Mouse (Mus musculus): ENCODE results near the gene Fam111a. TPM values are rescaled to one million over a fixed set of nuclear protein-coding genes. Genes with fewer than 3 reads are reported as not detected.

Gene Fam111a
- total RNA-seq, 2 experiments from 2014 or later = 1.5 to 2.2 TPM

- intact Hi-C loops (cut with DNase I) = loop anchor here (1.0 to 5.0 kb wide), 5 partner anchors 74 to 1301 kb away; partner anchors contain the start of genes Lpxn, Olfr1499 and Zfp91
- Histone ChIP-seq H3K27ac (peak overlapping the region; percentile 63), H3K4me3 (peak overlapping the region; percentile 67)
- DNase-seq (ENCODE audit: extremely low spot score in 1 of 2, low spot score in 2 of 2) = peak; percentile 57 to 60
- TF ChIP-seq CTCF (IDR thresholded peaks at IDR 0.05) = peak; percentile 77
These were observed 27.6 kb upstream of the Fam111a start for GRCm38 (mm10) chr19:12517671-12518540.

- TF ChIP-seq CTCF (IDR thresholded peaks at IDR 0.05) = no peak
- Histone ChIP-seq H3K27ac (no peak overlapping the region; the same call in 1 of the 2 replicates), H3K4me3 (peak overlapping the region; percentile 67)
- no peak for DNase-seq (ENCODE audit: extremely low spot score in 1 of 2, low spot score in 2 of 2)
- intact Hi-C loops (cut with DNase I) = loop anchor here (1.0 to 5.0 kb wide), 5 partner anchors 74 to 1300 kb away; partner anchors contain the start of genes Lpxn, Olfr1499 and Zfp91
These were observed 27.0 kb upstream of the Fam111a start for GRCm38 (mm10) chr19:12518541-12518890.

GRCm38 (mm10) chr19:12523377-12523776 lies 22.2 kb upstream of the Fam111a start:
- DNase-seq (ENCODE audit: extremely low spot score in 1 of 2, low spot score in 2 of 2) = no peak
- intact Hi-C loops (cut with DNase I) = no loop called here
- H3K27ac ChIP-seq = no peak overlapping the region
- H3K4me3 ChIP-seq = no peak overlapping the region
- TF ChIP-seq CTCF (IDR thresholded peaks at IDR 0.05) = no peak

GRCm38 (mm10) chr19:12537168-12537567 lies 8.4 kb upstream of the Fam111a start:
- H3K4me3 ChIP-seq = no peak overlapping the region
- no peak for DNase-seq (ENCODE audit: extremely low spot score in 1 of 2, low spot score in 2 of 2)
- no peak overlapping the region for H3K27ac ChIP-seq
- intact Hi-C loops (cut with DNase I) = no loop called here
- TF ChIP-seq CTCF (IDR thresholded peaks at IDR 0.05) = no peak

- DNase-seq (ENCODE audit: extremely low spot score in 1 of 2, low spot score in 2 of 2) = no peak
- Histone ChIP-seq H3K27ac (no peak overlapping the region), H3K4me3 (no peak overlapping the region)
- no peak for TF ChIP-seq CTCF (IDR thresholded peaks at IDR 0.05)
- intact Hi-C loops (cut with DNase I) = no loop called here
These were observed 5.6 kb upstream of the Fam111a start for GRCm38 (mm10) chr19:12539975-12540374.

GRCm38 (mm10) chr19:12540727-12541126 lies 4.8 kb upstream of the Fam111a start:
- DNase-seq (ENCODE audit: extremely low spot score in 1 of 2, low spot score in 2 of 2) = no peak
- Histone ChIP-seq H3K4me3 (no peak overlapping the region), H3K27ac (no peak overlapping the region)
- intact Hi-C loops (cut with DNase I) = no loop called here
- no peak for TF ChIP-seq CTCF (IDR thresholded peaks at IDR 0.05)

GRCm38 (mm10) chr19:12541644-12542043 lies 3.9 kb upstream of the Fam111a start:
- intact Hi-C loops (cut with DNase I) = no loop called here
- TF ChIP-seq CTCF (IDR thresholded peaks at IDR 0.05) = no peak
- no peak overlapping the region for H3K4me3 ChIP-seq
- no peak for DNase-seq (ENCODE audit: extremely low spot score in 1 of 2, low spot score in 2 of 2)
- no peak overlapping the region for H3K27ac ChIP-seq

- TF ChIP-seq CTCF (IDR thresholded peaks at IDR 0.05) = peak; percentile 37
- no peak overlapping the region for H3K4me3 ChIP-seq
- no peak for DNase-seq (ENCODE audit: extremely low spot score in 1 of 2, low spot score in 2 of 2)
- no peak overlapping the region for H3K27ac ChIP-seq
- intact Hi-C loops (cut with DNase I) = no loop called here
These were observed 3.6 kb downstream of the Fam111a start for GRCm38 (mm10) chr19:12549166-12549565.

GRCm38 (mm10) chr19:12550005-12550942 lies 4.7 kb downstream of the Fam111a start:
- no peak overlapping the region for H3K4me3 ChIP-seq
- intact Hi-C loops (cut with DNase I) = no loop called here
- no peak for TF ChIP-seq CTCF (IDR thresholded peaks at IDR 0.05)
- DNase-seq (ENCODE audit: extremely low spot score in 1 of 2, low spot score in 2 of 2) = no peak
- H3K27ac ChIP-seq = no peak overlapping the region

- no peak for DNase-seq (ENCODE audit: extremely low spot score in 1 of 2, low spot score in 2 of 2)
- Histone ChIP-seq H3K4me3 (no peak overlapping the region), H3K27ac (no peak overlapping the region)
- TF ChIP-seq CTCF (IDR thresholded peaks at IDR 0.05) = no peak
- intact Hi-C loops (cut with DNase I) = no loop called here
These were observed 10.8 kb downstream of the Fam111a start for GRCm38 (mm10) chr19:12556293-12556692.

- no peak for DNase-seq (ENCODE audit: extremely low spot score in 1 of 2, low spot score in 2 of 2)
- Histone ChIP-seq H3K4me3 (no peak overlapping the region), H3K27ac (no peak overlapping the region)
- intact Hi-C loops (cut with DNase I) = no loop called here
- no peak for TF ChIP-seq CTCF (IDR thresholded peaks at IDR 0.05)
These were observed 12.7 kb downstream of the Fam111a start for GRCm38 (mm10) chr19:12558219-12558618.

- DNase-seq (ENCODE audit: extremely low spot score in 1 of 2, low spot score in 2 of 2) = no peak
- no peak for TF ChIP-seq CTCF (IDR thresholded peaks at IDR 0.05)
- Histone ChIP-seq H3K4me3 (no peak overlapping the region), H3K27ac (no peak overlapping the region)
- intact Hi-C loops (cut with DNase I) = no loop called here
These were observed 18.7 kb downstream of the Fam111a start for GRCm38 (mm10) chr19:12564197-12564596.

Data from left cerebral cortex, adult 2 months (tissue).